Mouse (Mus musculus) layer of hippocampus, postnatal 36 days (tissue): ENCODE data around the gene Trim2. TPM values are rescaled to one million over a fixed set of nuclear protein-coding genes. Genes with fewer than 3 reads are reported as not detected.

ENCODE experiments used
- DNase-seq, 2 experiments: peaks; one replicate each; pipeline ENCODE4 v3.0.0; 2022
- total RNA-seq, 2 experiments: library from RNA; stranded (reverse); gene quantifications; 2 replicates each; pipeline ENCODE4 v1.2.3; 2021

Trim2 gene
- total RNA-seq, 2 experiments from 2014 or later: 410 to 433 TPM

DNA sequence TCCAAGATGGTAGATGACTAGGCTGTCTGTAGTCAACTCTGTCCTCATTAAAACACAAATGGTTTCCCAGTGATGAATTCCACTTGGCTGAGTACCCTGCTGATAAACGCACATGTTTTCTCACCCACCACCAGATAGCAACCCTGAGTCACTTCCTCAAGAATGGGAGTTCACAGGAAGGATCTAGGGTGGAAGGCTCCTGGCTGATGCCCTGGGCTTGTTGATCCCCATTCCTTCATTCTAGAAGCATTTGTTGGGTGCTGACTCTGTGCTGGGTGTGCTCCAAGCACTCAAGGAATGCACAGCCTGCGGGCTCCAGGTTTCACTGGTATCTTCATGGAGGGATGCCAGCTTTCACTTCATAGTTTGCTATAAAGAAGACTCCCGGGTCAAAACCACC lies 12.8 kb upstream of the Trim2 start:
- DNase-seq: peak in 1 of 2 experiments; percentile 11

DNA sequence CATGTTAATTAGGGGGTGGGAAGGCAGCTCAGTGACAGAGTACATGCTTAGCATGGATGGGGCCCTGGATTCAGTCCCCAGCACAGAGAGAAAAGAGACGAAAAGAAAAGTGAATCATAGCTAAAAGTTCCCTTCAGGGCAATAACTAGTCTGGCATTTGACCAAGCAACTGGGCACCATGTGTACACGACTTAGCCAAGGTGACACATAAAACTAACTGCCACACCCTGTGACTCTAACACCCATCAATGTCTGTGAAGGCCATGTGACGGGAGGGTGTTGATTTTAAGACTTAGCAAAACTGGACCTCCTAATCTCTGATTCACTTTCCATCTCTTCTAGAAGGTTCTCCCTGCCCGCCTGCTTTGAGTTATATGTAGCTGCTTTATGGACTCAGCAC lies 12.2 kb upstream of the Trim2 start:
- DNase-seq: no peak

DNA sequence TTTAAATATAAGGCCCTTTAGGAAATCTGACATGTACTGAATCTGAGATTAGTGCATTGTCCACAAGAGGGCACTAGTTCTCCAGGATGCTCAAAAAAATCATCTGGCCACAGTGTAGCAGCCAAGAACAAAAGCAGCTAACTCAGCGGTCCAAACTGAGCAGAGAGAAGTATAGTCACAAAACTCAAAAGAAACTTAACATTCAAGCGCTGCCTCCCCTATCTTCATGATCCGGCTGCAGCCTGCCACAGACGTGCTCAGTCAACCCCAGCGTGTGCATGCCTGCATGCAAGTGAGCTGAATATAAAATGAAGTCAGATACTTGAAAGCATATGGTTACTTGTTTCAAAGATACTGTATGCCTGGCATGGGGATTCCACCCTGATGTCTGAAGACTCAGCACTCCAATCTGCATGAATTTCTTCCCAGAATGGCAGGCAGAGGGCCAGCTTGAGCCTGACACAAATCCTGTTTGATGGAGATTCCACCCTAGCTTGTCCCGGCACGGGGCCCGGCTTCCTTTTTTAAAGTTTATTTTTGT lies 8.0 kb upstream of the Trim2 start:
- DNase-seq: peak; percentile 31 to 38

DNA sequence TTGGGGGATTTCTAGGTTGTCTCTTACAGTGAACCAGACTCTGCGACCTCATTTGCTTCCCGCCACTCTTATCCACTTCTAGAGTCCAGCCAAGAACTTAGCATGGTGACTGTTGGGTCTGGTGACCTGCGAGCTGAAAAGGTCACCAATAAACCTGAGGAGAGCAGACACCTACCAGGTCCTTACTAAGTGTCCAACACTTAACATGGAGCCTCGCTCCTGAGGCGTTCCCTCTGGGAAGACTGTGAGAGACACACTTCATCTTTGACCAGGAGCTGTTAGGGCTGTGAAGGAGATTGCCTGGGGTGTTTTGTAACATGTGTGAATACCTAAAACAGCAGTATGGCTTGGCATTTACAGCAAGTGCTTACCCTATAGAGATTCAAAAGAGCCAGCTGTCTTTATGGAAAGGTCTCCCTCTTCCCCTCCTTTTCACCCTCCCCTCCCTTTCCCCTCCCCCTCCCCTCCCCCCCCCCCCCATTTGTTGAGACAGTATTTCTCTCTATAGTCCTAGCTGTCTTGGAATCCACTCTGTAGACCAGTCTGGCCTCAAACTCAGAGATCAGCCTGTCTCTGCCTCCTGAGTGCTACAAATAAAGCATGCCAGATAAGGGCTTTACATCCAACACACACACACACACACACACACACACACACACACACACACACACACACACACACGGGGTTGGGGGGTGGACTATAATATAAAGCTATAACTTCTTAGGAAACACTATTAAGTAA lies 7.3 kb upstream of the Trim2 start:
- no peak for DNase-seq

DNA sequence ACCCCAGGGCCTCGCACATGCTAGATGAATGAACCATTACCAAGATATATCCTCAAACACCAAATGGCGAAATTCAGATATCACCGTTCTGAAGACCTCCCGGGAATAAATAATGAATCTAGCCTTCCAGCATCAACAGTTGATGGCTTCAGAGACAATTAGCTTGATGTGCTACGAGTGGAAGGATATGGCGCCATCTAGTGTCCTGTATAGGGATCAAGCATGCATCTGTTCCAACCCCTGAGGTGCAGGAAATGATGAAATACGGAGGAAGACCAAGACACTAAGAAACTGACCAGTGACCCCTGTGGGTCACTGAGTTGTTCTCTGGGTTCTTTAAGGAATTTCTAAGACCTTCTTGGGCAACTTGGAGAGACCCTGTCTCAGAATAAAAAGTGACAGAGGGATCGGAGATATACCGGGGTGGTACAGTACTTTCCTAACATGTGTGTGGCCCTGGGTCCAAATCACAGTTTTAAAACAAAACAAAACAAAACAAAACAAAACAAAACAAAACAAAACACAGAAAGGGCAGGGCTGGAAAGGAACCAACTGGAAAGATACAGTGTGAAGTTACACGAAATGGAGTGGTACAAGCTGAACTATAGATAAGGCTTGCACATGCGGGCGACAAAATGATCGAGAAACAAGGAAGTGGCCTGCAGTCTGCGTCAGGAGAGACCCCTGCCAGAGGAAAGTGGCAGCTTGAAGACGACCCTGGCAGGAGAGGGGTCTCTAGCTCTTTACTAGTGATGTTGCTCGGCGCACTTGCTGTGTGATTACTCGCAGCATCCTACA lies 6.5 kb upstream of the Trim2 start:
- DNase-seq: peak; percentile 36 to 53

- DNase-seq: no peak
These were observed 5.6 kb upstream of the Trim2 start for GRCm38 (mm10) chr3:84312326-84312725.

DNA sequence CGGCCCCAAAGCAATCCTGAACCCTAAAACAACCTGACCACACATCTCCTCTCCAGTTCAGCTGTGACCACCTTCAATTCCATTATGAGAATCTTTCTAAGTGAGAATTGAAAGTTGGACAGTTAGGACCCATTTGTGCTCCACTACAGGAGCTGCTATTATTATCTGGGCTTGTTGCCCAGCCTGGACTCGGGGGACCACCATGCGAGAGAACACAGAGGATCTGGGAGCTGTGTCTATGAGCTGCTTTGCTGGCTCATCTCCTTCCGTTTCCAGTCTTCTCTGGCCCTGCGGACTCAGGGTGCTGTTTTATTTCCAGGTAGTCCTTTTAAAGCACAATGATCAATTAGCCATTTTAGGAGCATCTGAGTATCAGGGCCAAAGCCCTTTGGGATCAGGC lies 839 bp upstream of the Trim2 start:
- DNase-seq: no peak

- DNase-seq: no peak
These were observed 761 bp downstream of the Trim2 start for GRCm38 (mm10) chr3:84305722-84306510.

DNA sequence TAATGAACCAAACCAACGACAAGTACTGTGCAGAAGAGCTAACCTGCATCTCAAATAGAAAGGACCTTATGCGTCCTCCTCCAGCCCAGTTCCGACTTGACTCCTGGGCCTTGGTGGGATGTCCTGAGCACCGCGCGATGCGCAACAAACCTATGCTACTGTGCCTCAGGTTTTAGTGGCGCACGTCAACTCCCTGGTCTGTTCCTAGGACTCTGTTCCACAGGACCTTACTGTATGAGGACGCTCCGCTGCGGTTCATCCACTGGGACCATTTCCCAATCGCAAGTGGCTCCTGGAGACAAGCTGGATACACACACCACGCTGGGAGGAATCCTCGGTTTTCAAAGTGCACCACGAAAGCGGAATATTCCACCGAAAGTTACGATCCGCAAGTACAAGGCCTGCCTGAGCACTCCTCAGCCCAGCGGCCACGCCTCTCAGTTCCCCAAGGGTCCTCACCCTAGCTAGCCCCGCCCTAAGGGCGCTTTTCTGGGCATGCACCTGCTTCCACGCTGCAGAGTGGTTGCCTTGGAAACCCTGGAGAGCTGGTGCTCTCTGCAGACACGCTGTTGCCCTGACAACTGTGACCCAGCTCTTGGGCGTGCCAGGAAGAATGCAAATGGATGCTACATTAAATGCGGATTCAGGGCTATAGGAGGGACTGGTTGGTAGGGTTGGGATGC lies 1.5 kb downstream of the Trim2 start:
- peak; percentile 76 to 78 for DNase-seq

- DNase-seq: peak; percentile 70 to 73
These were observed 2.2 kb downstream of the Trim2 start for GRCm38 (mm10) chr3:84304339-84305009.

DNA sequence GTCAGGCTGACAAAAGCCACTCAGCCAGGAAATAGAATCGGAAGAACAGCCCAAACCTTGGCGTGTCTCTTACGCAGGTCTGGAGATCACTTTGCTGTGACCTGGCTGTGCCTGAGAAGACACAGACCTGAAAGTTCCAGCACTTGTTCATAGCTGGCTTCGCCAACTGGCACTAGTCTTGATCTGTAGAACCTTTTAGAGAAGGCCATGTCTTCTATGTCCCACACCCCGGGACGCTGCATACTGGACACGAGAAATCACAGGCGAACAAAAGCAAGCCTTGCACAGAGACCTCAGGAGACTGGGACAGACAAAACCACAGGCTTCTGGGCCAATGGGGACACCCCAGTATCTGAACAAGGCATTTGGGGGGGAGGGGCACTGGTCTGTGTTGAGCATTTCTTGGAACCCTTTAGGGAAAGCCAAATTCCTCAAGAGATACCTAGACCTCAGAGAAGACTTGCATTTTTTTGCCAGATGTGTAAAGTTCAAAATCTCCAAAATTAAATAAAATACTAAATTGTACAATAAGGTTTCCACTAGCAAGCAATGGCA lies 3.2 kb downstream of the Trim2 start:
- no peak for DNase-seq

- peak; percentile 28 to 34 for DNase-seq
These were observed 4.4 kb downstream of the Trim2 start for GRCm38 (mm10) chr3:84302273-84302672.

DNA sequence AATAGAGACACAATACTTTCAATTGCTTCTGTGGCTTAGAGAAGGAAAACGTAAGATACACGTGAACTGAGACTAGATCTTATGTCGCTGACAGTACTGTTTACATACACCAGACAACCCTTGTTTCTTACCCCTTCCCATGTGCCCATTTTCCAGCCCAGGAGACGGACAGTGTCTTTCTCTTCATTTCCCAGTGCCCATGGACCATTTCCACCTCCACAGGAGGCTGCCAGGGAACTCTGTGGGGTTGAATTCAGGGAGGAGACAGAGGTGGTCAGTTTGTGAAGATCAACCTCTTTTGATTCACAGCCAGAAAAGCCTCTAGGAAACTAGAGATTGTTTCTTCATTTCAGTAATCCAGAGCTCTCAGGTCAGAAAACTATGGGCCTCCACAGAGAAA lies 5.0 kb downstream of the Trim2 start:
- DNase-seq: no peak

- DNase-seq: no peak
These were observed 8.5 kb downstream of the Trim2 start for GRCm38 (mm10) chr3:84298186-84298585.

GRCm38 (mm10) chr3:84296676-84297075 lies 10.0 kb downstream of the Trim2 start:
- DNase-seq: no peak

GRCm38 (mm10) chr3:84294734-84295133 lies 11.9 kb downstream of the Trim2 start:
- DNase-seq: no peak

DNA sequence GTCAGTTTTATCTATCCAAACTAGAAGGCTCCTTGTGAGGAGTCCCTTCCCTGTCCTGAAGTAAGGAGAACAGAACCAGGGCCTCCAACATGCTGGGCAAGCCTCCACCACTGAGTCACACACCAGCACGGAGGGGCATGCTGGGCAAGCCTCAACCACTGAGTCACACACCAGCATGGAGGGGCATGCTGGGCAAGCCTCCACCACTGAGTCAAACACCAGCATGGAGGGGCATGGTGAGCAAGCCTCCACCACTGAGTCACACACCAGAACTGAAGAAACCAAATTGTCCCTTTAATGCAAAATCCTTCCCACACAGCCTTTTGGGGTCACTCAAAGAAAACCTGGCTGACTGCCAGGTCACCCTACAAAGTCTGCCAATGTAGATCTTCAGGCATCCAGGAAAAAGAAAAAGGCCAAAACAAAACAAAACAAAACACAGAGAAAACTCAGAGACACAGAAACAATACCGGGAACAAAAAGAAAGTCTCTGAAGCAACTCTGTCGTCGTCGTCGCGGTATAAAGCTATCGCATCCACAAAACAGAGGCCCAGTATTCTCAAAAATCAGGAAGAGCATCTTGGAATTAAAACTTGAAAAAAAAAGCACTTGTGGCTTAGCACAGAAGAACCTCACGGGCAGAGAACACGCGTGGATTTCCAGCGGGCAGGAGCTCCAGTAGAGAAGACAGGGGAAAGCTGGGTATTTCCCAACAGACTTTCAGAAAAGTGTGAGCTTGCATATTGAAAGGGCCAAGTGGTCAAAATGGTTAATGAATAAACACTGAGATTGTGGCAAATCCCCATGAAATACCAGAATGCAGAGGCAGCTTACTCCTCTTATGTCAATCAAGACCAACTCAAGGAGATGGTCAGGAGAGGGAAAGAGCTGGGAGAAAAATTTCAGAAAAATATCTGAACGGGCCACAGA lies 12.7 kb downstream of the Trim2 start:
- DNase-seq: no peak

DNA sequence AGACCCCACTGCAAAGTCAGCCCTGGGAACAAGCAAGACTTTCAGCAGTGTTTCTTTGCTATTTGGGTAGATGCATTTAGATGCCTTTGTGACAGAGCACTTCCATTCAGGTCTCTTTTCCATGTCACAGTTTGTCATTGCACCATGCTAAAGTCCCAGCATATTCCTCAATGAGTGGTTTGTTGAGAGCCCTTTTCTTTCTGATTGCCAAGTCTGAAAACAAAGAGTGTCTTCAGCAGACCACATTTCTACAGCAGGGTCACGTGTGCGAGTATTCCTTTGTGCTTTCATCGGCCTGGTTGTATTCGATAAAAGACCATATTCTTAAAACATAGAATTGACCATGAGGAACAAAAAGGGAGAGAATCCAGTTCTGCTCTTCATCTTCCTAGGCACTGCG lies 14.4 kb downstream of the Trim2 start:
- no peak for DNase-seq

GRCm38 (mm10) chr3:84288931-84289330 lies 17.7 kb downstream of the Trim2 start:
- peak in 1 of 2 experiments; percentile 23 for DNase-seq

- DNase-seq: no peak
These were observed 19.4 kb downstream of the Trim2 start for GRCm38 (mm10) chr3:84287256-84287655.
